Comparison of ENCODE assay signal across 9 mouse cellular contexts in the genomic region with DNA sequence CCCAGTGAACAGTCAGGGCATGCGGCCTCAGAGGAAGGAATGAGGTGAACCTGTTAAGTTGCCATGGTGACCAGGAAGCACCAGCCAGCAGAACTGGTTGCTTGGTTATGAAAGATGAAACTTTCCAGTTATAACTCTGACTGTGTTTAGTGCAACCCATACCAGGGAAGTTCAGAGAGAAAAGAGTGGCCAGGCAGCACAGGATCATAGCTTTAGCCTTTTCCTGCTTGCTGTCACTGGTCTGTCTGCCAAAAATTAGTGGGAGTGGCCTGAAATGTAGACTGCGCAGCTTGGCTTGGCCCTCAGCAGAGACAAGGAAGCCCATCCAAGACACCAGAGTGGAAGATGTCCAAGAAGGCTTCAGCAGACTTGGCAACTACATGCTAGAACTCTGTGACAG.
DNase-seq lines count a peak whose midpoint lies in the region; ATAC-seq and TF ChIP-seq lines count a peak whose summit lies in the region.
"Had no signal": no experiment of that assay in that cellular context is flagged by ENCODE, and none has a peak within 500 bp of the region (broad histone marks: within the 10 kb centered on the region; RNA-seq: fewer than 3 reads in every experiment).

No protein-coding gene starts in this region.

- H3K36me3 ChIP-seq in hindbrain, postnatal 0 days (ENCODE audit: insufficient read depth, low read length): no peaks in the 10 kb centered on the region
- H3K36me3 ChIP-seq in hindbrain, embryonic 14.5 days (replicated peaks; ENCODE audit: control insufficient read depth, insufficient read depth): no peaks in the 10 kb centered on the region
- H3K36me3 ChIP-seq in MEL (ENCODE audit: control insufficient read depth in 1 of 2, insufficient read depth in 2 of 2, low read length in 2 of 2): peaks cover 2 to 7% of the 10 kb centered on the region in 2 experiments; a peak in 3 of 4 replicates
- H3K36me3 ChIP-seq in lung, embryonic 15.5 days: no peaks in the 10 kb centered on the region
- 0 out of 2 replicates have a peak, but pooled peaks cover 3% of the 10 kb centered on the region for H3K36me3 ChIP-seq in liver, embryonic 12.5 days
- H3K36me3 ChIP-seq: neural tube, embryonic 12.5 days had no signal

- H3K9ac ChIP-seq in hindbrain, postnatal 0 days (replicated peaks; ENCODE audit: low read length): no peak overlapping the region
- no peak overlapping the region for H3K9ac ChIP-seq in hindbrain, embryonic 14.5 days
- no peak overlapping the region for H3K9ac ChIP-seq in MEL (ENCODE audit: control insufficient read depth, low read depth, low read length, poor library complexity, severe bottlenecking)
- no peak overlapping the region for H3K9ac ChIP-seq in lung, embryonic 15.5 days
- H3K9ac ChIP-seq in liver, embryonic 12.5 days: no peak overlapping the region
- H3K9ac ChIP-seq: neural tube, embryonic 12.5 days had no signal

- peak; percentile 84 for ATAC-seq in hindbrain, postnatal 0 days
- ATAC-seq in hindbrain, embryonic 14.5 days (ENCODE audit: low FRiP score): no peak
- peak; percentile 92 for ATAC-seq in lung, embryonic 15.5 days (ENCODE audit: borderline replicate concordance, extremely low read depth, low FRiP score, low TSS enrichment)
- ATAC-seq in erythroid progenitor cell, adult 5-6 weeks (replicated peaks; ENCODE audit: low FRiP score, poor library complexity, severe bottlenecking): no peak
- no peak for ATAC-seq in liver, embryonic 12.5 days

- H3K4me1 ChIP-seq in hindbrain, postnatal 0 days (ENCODE audit: insufficient read depth, low read length): no peaks in the 10 kb centered on the region
- peaks cover 5% of the 10 kb centered on the region; the same call in 1 of the 2 replicates for H3K4me1 ChIP-seq in hindbrain, embryonic 14.5 days (replicated peaks; ENCODE audit: control insufficient read depth, insufficient read depth, low read length)
- peaks cover 10 to 11% of the 10 kb centered on the region in 2 experiments for H3K4me1 ChIP-seq in MEL (ENCODE audit: control insufficient read depth in 1 of 2, insufficient read depth in 2 of 2, low read length in 2 of 2)
- H3K4me1 ChIP-seq in lung, embryonic 15.5 days: peaks cover 6% of the 10 kb centered on the region
- peaks cover 4% of the 10 kb centered on the region; the same call in 1 of the 2 replicates for H3K4me1 ChIP-seq in liver, embryonic 12.5 days
- H3K4me1 ChIP-seq: neural tube, embryonic 12.5 days had no signal

- TF ChIP-seq EP300 in MEL (IDR thresholded peaks at IDR 0.05; ENCODE audit: low read depth in 1 of 2, low read length in 2 of 2): no peak

- intact Hi-C loops in heart, postnatal 14 days (cut with DNase I): no loop called here

- no peaks in the 10 kb centered on the region for H3K79me2 ChIP-seq in MEL (ENCODE audit: control insufficient read depth, insufficient read depth, low read length, poor library complexity)

- H3K4me2 ChIP-seq in hindbrain, postnatal 0 days (ENCODE audit: low read depth, low read length): no peak overlapping the region
- H3K4me2 ChIP-seq in hindbrain, embryonic 14.5 days (replicated peaks): no peak overlapping the region
- H3K4me2 ChIP-seq in lung, embryonic 15.5 days: no peak overlapping the region
- no peak overlapping the region for H3K4me2 ChIP-seq in liver, embryonic 12.5 days
- H3K4me2 ChIP-seq: neural tube, embryonic 12.5 days had no signal

- H3K4me3 ChIP-seq in hindbrain, postnatal 0 days (ENCODE audit: low read length): no peak overlapping the region
- H3K4me3 ChIP-seq in hindbrain, embryonic 14.5 days (replicated peaks; ENCODE audit: low read length): no peak overlapping the region
- no peak overlapping the region for H3K4me3 ChIP-seq in MEL (ENCODE audit: control insufficient read depth in 1 of 2, insufficient read depth in 1 of 2, low read depth in 2 of 2, low read length in 2 of 2)
- H3K4me3 ChIP-seq in lung, embryonic 15.5 days: no peak overlapping the region
- no peak overlapping the region for H3K4me3 ChIP-seq in liver, embryonic 12.5 days
- H3K4me3 ChIP-seq: neural tube, embryonic 12.5 days had no signal

- H3K27ac ChIP-seq in hindbrain, postnatal 0 days: no peak overlapping the region
- no peak overlapping the region for H3K27ac ChIP-seq in hindbrain, embryonic 14.5 days
- no peak overlapping the region for H3K27ac ChIP-seq in MEL (ENCODE audit: control insufficient read depth, low read depth, low read length)
- H3K27ac ChIP-seq in lung, embryonic 15.5 days: peak overlapping the region; percentile 63
- H3K27ac ChIP-seq in liver, embryonic 12.5 days: no peak overlapping the region
- H3K27ac ChIP-seq: neural tube, embryonic 12.5 days had no signal

- DNase-seq in hindbrain, postnatal 0 days (ENCODE audit: low spot score): peak; percentile 82
- no peak for DNase-seq in hindbrain, embryonic 14.5 days (ENCODE audit: low spot score)
- peak; percentile 22 for DNase-seq in MEL (ENCODE audit: low read depth, low spot score)
- peak; percentile 91 to 93 for DNase-seq in cerebellum, postnatal 10 days
- DNase-seq in heart, postnatal 14 days: peak; percentile 61 to 71

- TF ChIP-seq RAD21 in MEL (IDR thresholded peaks at IDR 0.05; ENCODE audit: low read depth, low read length): no peak

- H3K27me3 ChIP-seq in hindbrain, postnatal 0 days (ENCODE audit: insufficient read depth, low read length): no peaks in the 10 kb centered on the region
- H3K27me3 ChIP-seq in hindbrain, embryonic 14.5 days (ENCODE audit: control insufficient read depth, insufficient read depth, low read length): no peaks in the 10 kb centered on the region
- no peaks in the 10 kb centered on the region for H3K27me3 ChIP-seq in MEL (ENCODE audit: control insufficient read depth in 1 of 2, insufficient read depth in 2 of 2, low read length in 2 of 2)
- no peaks in the 10 kb centered on the region for H3K27me3 ChIP-seq in lung, embryonic 15.5 days
- no peaks in the 10 kb centered on the region for H3K27me3 ChIP-seq in liver, embryonic 12.5 days (replicated peaks)
- H3K27me3 ChIP-seq: neural tube, embryonic 12.5 days had no signal

- 42% methylated on average over 2 of the region's 2 CpGs for WGBS in hindbrain, postnatal 0 days
- WGBS in hindbrain, embryonic 14.5 days: 68% methylated on average over 2 of the region's 2 CpGs
- WGBS in lung, embryonic 15.5 days: 47% methylated on average over 2 of the region's 2 CpGs
- WGBS in liver, embryonic 12.5 days (ENCODE audit: insufficient replicate concordance): 83% methylated on average over 2 of the region's 2 CpGs

- no peaks in the 10 kb centered on the region for H3K9me3 ChIP-seq in hindbrain, postnatal 0 days (ENCODE audit: low read length)
- no peaks in the 10 kb centered on the region for H3K9me3 ChIP-seq in hindbrain, embryonic 14.5 days (ENCODE audit: control insufficient read depth, low read length)
- no peaks in the 10 kb centered on the region for H3K9me3 ChIP-seq in MEL (replicated peaks; ENCODE audit: insufficient read depth, low read length)
- no peaks in the 10 kb centered on the region for H3K9me3 ChIP-seq in lung, embryonic 15.5 days
- H3K9me3 ChIP-seq in liver, embryonic 12.5 days (replicated peaks): no peaks in the 10 kb centered on the region
- H3K9me3 ChIP-seq: neural tube, embryonic 12.5 days had no signal

- no peak for TF ChIP-seq POLR2A in MEL (IDR thresholded peaks at IDR 0.05; ENCODE audit: control insufficient read depth in 1 of 2, insufficient read depth in 1 of 2, low read depth in 1 of 2, low read length in 2 of 2, poor library complexity in 1 of 2)

- TF ChIP-seq CTCF in hindbrain, postnatal 0 days (IDR thresholded peaks at IDR 0.05; ENCODE audit: low read depth): no peak
- no peak for TF ChIP-seq CTCF in MEL (IDR thresholded peaks at IDR 0.05 in 2 of 3, conservative IDR thresholded peaks at IDR 0.05 in 1 of 3; ENCODE audit: control insufficient read depth in 1 of 3, insufficient read depth in 1 of 3, low read depth in 2 of 3, low read length in 3 of 3, poor library complexity in 1 of 3, severe bottlenecking in 1 of 3)

TF ChIP-seq in MEL, 35 proteins besides CTCF, POLR2A, EP300 and RAD21:
- no peak for TF ChIP-seq ETS1 (IDR thresholded peaks at IDR 0.05; ENCODE audit: low read depth, low read length)
- no peak for TF ChIP-seq TAL1 (IDR thresholded peaks at IDR 0.05; ENCODE audit: low read length)
- no peak for TF ChIP-seq E2F4 (IDR thresholded peaks at IDR 0.05; ENCODE audit: borderline replicate concordance, low read depth, low read length)
- no peak for TF ChIP-seq BHLHE40 (IDR thresholded peaks at IDR 0.05; ENCODE audit: borderline replicate concordance, low read depth, low read length)
- no peak for TF ChIP-seq TCF12 (IDR thresholded peaks at IDR 0.05; ENCODE audit: low read depth, low read length)
- TF ChIP-seq POLR2AphosphoS5 (IDR thresholded peaks at IDR 0.05; ENCODE audit: borderline replicate concordance, low read depth, low read length): no peak
- no peak for TF ChIP-seq ZNF384 (IDR thresholded peaks at IDR 0.05; ENCODE audit: low read depth, low read length)
- TF ChIP-seq ELF1 (IDR thresholded peaks at IDR 0.05; ENCODE audit: low read depth, low read length): no peak
- TF ChIP-seq TBP (IDR thresholded peaks at IDR 0.05; ENCODE audit: low read depth, low read length): no peak
- no peak for TF ChIP-seq ZKSCAN1 (IDR thresholded peaks at IDR 0.05; ENCODE audit: low read depth, low read length)
- no peak for TF ChIP-seq MXI1 (IDR thresholded peaks at IDR 0.05; ENCODE audit: low read depth, low read length)
- TF ChIP-seq MYC (IDR thresholded peaks at IDR 0.05; ENCODE audit: low read depth, low read length): no peak
- no peak for TF ChIP-seq POLR2AphosphoS2 (IDR thresholded peaks at IDR 0.05; ENCODE audit: low read length)
- TF ChIP-seq HCFC1 (IDR thresholded peaks at IDR 0.05; ENCODE audit: low read depth, low read length): no peak
- no peak for TF ChIP-seq NRF1 (IDR thresholded peaks at IDR 0.05; ENCODE audit: insufficient read depth, low read depth, low read length, poor library complexity, severe bottlenecking)
- TF ChIP-seq UBTF (IDR thresholded peaks at IDR 0.05; ENCODE audit: borderline replicate concordance, insufficient read depth, low read depth, low read length): no peak
- TF ChIP-seq MAZ (IDR thresholded peaks at IDR 0.05; ENCODE audit: low read depth, low read length): no peak
- no peak for TF ChIP-seq GATA1 (IDR thresholded peaks at IDR 0.05; ENCODE audit: low read depth, low read length)
- TF ChIP-seq JUND (IDR thresholded peaks at IDR 0.05; ENCODE audit: low read depth, low read length): no peak

Comparison
In these comparisons a context has a peak if more than half of its experiments do, and no peak if none do; other contexts are left out.
1. ATAC-seq: peak in hindbrain, postnatal 0 days (single experiment) and lung, embryonic 15.5 days (single experiment); none in hindbrain, embryonic 14.5 days (single experiment), erythroid progenitor cell, adult 5-6 weeks (single experiment) and liver, embryonic 12.5 days (single experiment).